Mouse (Mus musculus) ES-Bruce4 (cell line): ENCODE results near the gene Ap4m1.
A peak's percentile ranks its signal among the peaks of the same experiment; 100 is the strongest.

Source experiments
- CTCF ChIP-seq: IDR thresholded peaks from one replicate; pipeline ENCODE4 v1.8.1; 2011; ENCODE audit warnings: low read depth, low read length
- EP300 ChIP-seq: IDR thresholded peaks from 2 replicates; pipeline ENCODE4 v1.6.1; 2011; ENCODE audit warnings: low read depth, low read length; ENCODE audit not compliant: insufficient read depth
- POLR2A ChIP-seq: IDR thresholded peaks from one replicate; pipeline ENCODE4 v1.8.1; 2011; ENCODE audit warnings: low read length; ENCODE audit not compliant: insufficient read depth

GRCm38 (mm10) chr5:138186950-138187638 lies 15.3 kb downstream of the Ap4m1 start, which contains the start of the genes Taf6 and Cnpy4:
- peak; percentile 85 for TF ChIP-seq POLR2A
- TF ChIP-seq CTCF, result no peak
- no peak for TF ChIP-seq EP300
